Mouse (Mus musculus): ENCODE data around the gene Zfyve28.

GRCm38 (mm10) chr5:34195786-34196185, 92.5 kb downstream of the Zfyve28 start:
- no peak for TF ChIP-seq CTCF (IDR thresholded peaks at IDR 0.05; ENCODE audit: extremely low read depth, insufficient read depth, low read length)
- TF ChIP-seq POLR2A (IDR thresholded peaks at IDR 0.05; ENCODE audit: extremely low read depth, insufficient read depth, low read length) = no peak
